Mouse (Mus musculus) left cerebral cortex, adult 2 months (tissue): ENCODE data around the gene Dnaja2. TPM values are rescaled to one million over a fixed set of nuclear protein-coding genes. Genes with fewer than 3 reads are reported as not detected.

ENCODE experiments used
- DNase-seq, 2 experiments: peaks; one replicate each; pipeline ENCODE4 v3.0.0; 2021 to 2022; ENCODE audit warnings: low spot score in 2 of 2, mixed read lengths in 1 of 2; ENCODE audit errors: extremely low spot score in 1 of 2
- H3K27ac ChIP-seq: fragments of 200-600 bp; 2 replicates; pipeline ENCODE4 v1.8.1; 2022
- H3K4me3 ChIP-seq: fragments of 200-600 bp; 2 replicates; pipeline ENCODE4 v1.8.1; 2022
- CTCF ChIP-seq: fragments of 200-600 bp; IDR thresholded peaks from 2 replicates; pipeline ENCODE4 v1.8.1; 2022; ENCODE audit warnings: antibody characterized with exemption, mild to moderate bottlenecking, moderate library complexity
- intact Hi-C: fragments of 180-260 bp; cut with DNase I; formaldehyde crosslinking; loops from one replicate; pipeline ENCODE4 v1.15.1; 2025
- total RNA-seq, 2 experiments: library from RNA; stranded (reverse); gene quantifications; 2 replicates each; pipeline ENCODE4 v1.2.3; 2021

Dnaja2 gene
- total RNA-seq, 2 experiments from 2014 or later = 175 to 199 TPM

DNA sequence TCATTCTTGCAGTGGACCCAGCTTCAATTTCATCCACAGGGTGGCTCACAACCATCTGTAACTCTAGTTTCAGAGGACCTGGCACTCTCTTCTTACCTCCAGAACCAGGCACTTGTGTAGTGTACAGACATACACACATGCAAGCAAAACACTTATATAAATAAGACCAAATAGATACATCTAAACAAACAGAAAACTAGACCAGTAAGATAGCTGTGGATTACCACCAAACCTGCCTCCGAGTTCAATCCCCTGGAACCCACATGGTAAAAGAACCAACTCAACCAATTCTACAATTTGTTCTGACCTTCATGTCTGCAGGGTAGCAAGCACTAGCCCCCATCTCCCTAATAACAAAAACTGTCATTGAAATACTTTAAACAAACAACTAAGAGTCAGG is 3.2 kb downstream of the Dnaja2 start:
- Histone ChIP-seq H3K4me3 (0 out of 2 replicates have a peak overlapping the region, but pooled peaks have one; percentile 2), H3K27ac (no peak overlapping the region)
- intact Hi-C loops = loop anchor here (2.0 kb wide), 1 partner anchor 17 kb away; no protein-coding TSS in a partner anchor
- no peak for DNase-seq
- no peak; the same call in 1 of the 2 replicates for TF ChIP-seq CTCF

DNA sequence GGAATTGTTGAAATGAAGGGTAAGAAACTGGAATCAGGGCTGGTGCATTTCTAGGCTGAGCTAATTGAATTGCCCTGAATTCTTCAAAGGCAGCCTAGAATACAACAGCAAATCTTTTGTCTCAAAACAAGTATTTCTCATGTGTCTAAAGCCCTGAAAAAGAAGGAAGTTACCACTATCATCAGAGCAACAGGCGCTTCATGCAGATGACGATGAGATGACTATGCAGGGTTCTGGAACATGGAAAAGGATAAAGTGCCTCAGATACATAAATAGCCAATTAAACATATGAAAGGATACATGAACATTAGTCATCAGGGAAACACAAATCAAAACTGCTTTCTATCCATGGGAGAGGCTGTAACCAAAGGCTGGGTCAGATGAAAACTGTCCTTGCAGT is 18.8 kb downstream of the Dnaja2 start:
- no peak for TF ChIP-seq CTCF
- no peak overlapping the region for H3K27ac ChIP-seq
- H3K4me3 ChIP-seq = no peak overlapping the region
- intact Hi-C loops = no loop called here
- DNase-seq = no peak

DNA sequence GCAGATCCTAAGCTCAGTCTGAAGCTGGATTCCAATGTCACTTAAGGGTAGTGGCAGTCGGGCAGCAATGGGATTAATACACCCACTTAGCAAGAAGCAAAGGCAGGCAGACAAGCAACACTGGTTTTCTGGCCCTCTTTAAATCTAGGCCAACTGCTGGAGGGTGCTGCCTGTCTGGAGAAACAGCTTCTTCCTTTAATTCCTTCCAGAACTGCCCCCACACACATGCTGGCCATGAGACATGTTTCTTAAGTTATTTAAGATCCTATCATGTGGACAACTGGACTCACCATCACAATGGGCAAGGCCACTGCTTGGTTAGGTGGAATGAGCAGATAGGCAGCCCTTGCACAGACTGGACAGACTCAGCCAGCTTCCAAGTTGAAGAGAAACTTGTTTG is 21.0 kb downstream of the Dnaja2 start:
- no peak for TF ChIP-seq CTCF
- peak overlapping the region; percentile 22; the same call in 1 of the 2 replicates for H3K27ac ChIP-seq
- intact Hi-C loops = loop anchor here (2.0 kb wide), 1 partner anchor 17 kb away; no protein-coding TSS in a partner anchor
- no peak overlapping the region for H3K4me3 ChIP-seq
- DNase-seq = no peak

DNA sequence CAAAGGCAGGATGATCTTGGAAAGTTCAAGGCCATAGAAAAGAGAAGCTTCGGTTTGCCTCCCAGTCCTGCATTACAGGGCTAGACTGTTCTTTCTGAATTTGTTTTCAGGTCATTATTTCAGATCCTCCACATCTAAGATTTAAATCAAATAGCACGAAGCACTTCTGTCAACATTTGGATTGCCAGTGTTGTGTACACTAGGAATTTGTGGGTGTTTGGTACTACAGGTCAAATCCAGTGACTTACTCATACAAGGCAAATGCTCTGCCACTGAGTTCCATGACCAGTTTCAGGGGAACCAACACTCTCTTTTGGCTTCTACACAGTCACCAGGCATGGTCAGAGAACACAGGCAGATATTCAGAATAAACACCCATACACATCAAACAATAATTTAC is 21.7 kb downstream of the Dnaja2 start:
- intact Hi-C loops = no loop called here
- Histone ChIP-seq H3K27ac (peak overlapping the region; percentile 22; the same call in 1 of the 2 replicates), H3K4me3 (no peak overlapping the region)
- no peak for TF ChIP-seq CTCF
- DNase-seq = no peak

DNA sequence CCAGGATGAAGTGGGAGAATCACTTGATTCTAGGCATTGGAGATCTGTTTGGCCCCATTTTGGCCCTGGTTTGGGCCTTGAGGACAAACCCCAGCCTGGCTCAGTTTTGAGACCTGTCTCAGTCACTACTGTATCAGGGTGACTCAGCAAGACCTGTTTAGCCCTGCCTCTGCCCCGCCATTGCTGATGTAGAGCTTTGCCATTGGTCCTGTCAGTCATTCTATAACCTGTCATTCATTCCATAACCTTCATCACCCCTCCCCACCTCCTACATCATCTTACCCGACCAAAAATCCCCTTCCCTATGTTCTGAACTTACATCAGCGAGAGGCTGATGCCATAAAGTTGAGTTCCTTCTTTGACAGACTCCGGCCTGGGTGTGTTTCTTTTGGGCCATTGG is 22.3 kb downstream of the Dnaja2 start:
- intact Hi-C loops = no loop called here
- DNase-seq = no peak
- no peak for TF ChIP-seq CTCF
- Histone ChIP-seq H3K27ac (no peak overlapping the region), H3K4me3 (no peak overlapping the region)

DNA sequence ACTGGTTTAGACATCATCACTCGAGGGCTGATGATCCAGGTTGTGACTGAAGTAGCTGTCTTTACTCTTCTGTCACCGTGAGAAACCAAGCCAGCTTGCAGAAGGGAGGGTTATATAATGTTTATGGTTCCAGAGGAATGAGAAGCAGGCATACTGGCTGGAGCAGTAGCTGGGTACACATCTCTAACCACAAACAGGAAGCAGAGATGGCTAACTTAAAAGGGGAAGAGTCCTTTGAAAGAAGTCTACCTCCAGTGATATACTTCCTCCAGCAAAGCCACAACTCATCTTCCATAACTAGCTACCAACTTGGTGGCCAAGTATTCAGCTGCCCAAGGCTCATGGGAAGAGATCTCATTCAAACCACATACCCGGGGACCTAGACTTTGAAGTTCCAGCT is 23.7 kb downstream of the Dnaja2 start:
- DNase-seq = no peak
- no peak for TF ChIP-seq CTCF
- intact Hi-C loops = no loop called here
- no peak overlapping the region for H3K4me3 ChIP-seq
- H3K27ac ChIP-seq = no peak overlapping the region

DNA sequence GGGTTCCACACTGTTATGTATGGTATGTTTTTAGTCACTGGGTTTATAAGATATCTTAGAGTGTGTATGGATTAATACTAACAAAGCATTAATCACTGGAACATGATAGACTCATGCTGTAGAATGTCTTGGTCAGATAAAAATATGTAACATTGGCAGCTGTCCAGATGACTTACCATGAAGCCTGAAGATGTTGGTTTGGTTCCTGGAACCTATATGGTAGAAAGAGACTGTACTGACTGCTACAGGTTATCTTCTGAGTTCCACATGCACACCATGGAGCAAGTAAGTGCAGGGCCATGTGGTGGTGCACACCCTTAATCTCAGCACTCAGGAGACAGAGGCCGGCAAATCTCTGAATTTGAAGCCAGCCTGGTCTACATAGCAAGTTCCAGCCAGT is 24.4 kb downstream of the Dnaja2 start:
- DNase-seq = no peak
- no peak overlapping the region for H3K4me3 ChIP-seq
- TF ChIP-seq CTCF = no peak
- H3K27ac ChIP-seq = no peak overlapping the region
- intact Hi-C loops = no loop called here

DNA sequence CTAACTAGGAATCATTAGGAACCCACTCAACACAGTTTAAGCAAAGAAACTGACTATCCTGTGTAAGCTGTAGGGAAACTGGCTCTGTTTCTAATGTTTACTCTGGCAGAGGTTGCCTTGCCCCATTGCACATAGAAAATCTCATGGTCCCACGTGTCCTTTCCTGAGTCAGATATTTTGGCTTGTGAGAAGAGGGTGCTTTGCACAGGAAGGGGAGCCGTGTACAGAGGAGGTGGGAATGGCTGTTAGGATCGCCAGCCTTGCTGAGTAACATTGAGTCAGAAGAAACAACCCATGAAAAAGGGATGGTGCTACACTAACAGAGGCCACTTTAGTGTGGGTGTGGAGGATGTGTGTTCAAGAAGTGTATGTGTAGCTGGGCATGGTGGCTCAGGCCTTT is 26.2 kb downstream of the Dnaja2 start:
- Histone ChIP-seq H3K4me3 (no peak overlapping the region), H3K27ac (no peak overlapping the region)
- DNase-seq = no peak
- no peak for TF ChIP-seq CTCF
- intact Hi-C loops = loop anchor here (10.0 kb wide), 1 partner anchor 224 kb away; no protein-coding TSS in a partner anchor

DNA sequence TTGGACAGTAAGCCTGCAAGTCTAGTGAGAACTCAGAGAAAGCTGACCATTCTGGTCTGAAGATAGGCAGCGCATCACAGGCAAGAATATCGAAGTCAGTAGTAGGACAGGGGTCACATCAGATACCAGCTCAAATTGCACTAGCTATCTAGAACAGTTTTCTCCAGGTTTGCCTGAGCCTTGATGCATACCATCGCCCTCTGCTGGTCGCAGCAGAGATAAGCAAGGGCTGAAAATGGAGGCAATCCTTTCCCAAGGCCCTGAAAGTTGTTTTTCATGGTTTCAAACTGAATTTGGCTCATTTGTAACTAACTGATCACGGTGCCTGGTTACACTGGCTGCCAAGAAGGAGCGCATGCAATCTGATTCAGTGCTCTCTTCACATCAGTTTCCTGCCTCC is 29.0 kb downstream of the Dnaja2 start:
- intact Hi-C loops = loop anchor here (2.0 to 10.0 kb wide), 2 partner anchors 69 to 221 kb away; no protein-coding TSS in a partner anchor
- TF ChIP-seq CTCF = peak; percentile 95
- peak; percentile 59 to 70 for DNase-seq

DNA sequence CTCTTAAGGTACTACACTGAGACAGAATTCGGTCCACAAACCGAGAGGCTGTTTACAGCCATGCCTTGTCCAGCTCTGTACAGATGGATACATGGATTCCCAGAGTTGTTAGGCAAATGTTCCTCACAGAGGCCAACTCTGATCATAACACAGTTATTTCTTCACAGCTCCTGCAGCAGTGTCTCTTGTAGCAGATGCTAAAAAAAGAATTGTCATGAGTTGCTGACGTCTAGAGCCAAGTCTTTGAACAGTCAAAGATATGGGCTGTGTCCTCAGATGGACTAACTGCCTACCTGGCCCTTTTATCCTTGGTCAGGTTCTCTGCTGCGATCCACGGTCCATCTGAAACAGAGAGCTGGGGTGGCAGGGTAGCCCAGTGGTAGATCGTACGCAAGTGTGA is 31.1 kb downstream of the Dnaja2 start:
- no peak for DNase-seq
- Histone ChIP-seq H3K27ac (peak overlapping the region; percentile 19; the same call in 1 of the 2 replicates), H3K4me3 (no peak overlapping the region)
- TF ChIP-seq CTCF = no peak
- intact Hi-C loops = loop anchor here (10.0 kb wide), 1 partner anchor 219 kb away; no protein-coding TSS in a partner anchor

More for the DNA sequence above, 29.0 kb downstream of the Dnaja2 start:
- Histone ChIP-seq H3K4me3 (no peak overlapping the region), H3K27ac (no peak overlapping the region)

DNA sequence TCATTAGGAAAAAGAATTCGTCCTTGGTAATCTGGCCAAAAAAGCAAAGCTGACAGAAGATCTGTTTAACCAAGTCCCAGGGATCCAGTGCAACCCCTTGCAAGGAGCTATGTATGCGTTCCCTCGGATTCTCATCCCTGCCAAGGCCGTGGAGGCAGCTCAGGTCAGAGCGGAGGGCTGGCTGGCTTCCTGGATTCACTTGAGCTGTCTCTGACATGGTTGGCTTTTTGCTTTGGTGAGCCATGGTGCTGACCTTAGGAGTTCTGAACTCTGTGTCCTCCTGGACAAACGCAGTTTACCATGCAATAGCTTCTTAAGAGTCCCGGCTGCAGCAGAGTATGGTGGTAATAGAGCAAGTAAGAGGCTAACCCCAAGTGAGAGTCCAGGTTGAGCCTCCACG is 33.8 kb downstream of the Dnaja2 start:
- TF ChIP-seq CTCF = no peak
- H3K27ac ChIP-seq = no peak overlapping the region
- DNase-seq = no peak
- intact Hi-C loops = loop anchor here (10.0 kb wide), 1 partner anchor 217 kb away; no protein-coding TSS in a partner anchor
- no peak overlapping the region for H3K4me3 ChIP-seq

DNA sequence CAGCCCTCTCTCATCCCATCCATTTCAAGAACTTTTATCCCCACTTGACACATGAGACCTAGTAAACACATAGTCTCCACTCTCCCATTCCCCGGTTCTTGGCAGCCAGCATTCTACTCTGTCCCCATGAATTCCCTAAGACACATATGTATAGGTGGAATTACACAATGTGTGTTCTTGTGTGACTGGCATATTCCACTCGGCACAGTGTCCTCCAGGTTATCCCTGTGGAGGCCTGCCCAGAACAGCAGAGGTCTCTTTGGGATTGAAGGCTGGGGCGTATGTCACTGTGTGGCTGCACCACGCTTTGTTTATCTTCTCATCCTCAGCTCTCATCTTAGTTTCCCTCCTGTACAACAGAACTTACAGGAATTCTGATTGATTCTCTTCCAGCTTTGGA is 34.6 kb downstream of the Dnaja2 start:
- DNase-seq = no peak
- intact Hi-C loops = loop anchor here (10.0 kb wide), 1 partner anchor 216 kb away; no protein-coding TSS in a partner anchor
- TF ChIP-seq CTCF = no peak
- H3K4me3 ChIP-seq = no peak overlapping the region
- H3K27ac ChIP-seq = no peak overlapping the region

DNA sequence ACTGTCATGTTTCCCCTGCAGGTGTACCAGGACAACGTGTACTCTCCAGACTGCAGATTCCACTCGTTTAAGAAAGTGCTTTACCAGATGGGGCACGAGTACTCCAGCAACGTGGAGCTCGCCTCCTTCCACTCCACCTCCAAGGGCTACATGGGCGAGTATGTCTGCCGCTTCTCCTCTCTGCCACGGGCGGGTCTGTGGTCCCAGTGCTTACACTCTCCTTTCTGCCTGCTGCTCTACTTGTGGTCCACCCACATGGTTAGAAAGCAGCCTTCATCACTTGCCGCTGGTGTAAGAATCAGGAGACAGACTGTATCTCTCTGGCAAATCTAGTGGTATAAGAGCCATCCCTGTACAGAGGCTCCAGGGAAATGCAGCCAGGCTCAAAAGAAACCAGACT is 37.2 kb downstream of the Dnaja2 start:
- peak overlapping the region; percentile 74 for H3K27ac ChIP-seq
- DNase-seq = no peak
- no peak for TF ChIP-seq CTCF
- H3K4me3 ChIP-seq = no peak overlapping the region
- intact Hi-C loops = loop anchor here (1.0 kb wide), 1 partner anchor 26 kb away; the partner anchor contains the start of gene Gpt2
